Mouse (Mus musculus): Measurements from ENCODE around the gene Omt2a.
"Not testable (repeated sequence)": the region's sequence is repeated elsewhere in the genome, so short reads cannot be mapped to it uniquely, and the experiment has no call there.

GRCm38 (mm10) chr9:78294781-78295180 lies 19.8 kb downstream of the Omt2a start:
- TF ChIP-seq POLR2A (IDR thresholded peaks at IDR 0.05; ENCODE audit: borderline replicate concordance, extremely low read depth, low read depth, low read length); CTCF (IDR thresholded peaks at IDR 0.05; ENCODE audit: insufficient read depth, low read length): not testable (repeated sequence)

All from lung, adult 2 months (tissue).